Mouse (Mus musculus) left cerebral cortex, postnatal 36 days (tissue): ENCODE measurements around the gene Lgsn. TPM values are rescaled to one million over a fixed set of nuclear protein-coding genes. Genes with fewer than 3 reads are reported as not detected.

Experiments used
- DNase-seq, 2 experiments: peaks; one replicate each; pipeline ENCODE4 v3.0.0; 2021 to 2022; ENCODE audit warnings: low spot score in 2 of 2, mixed read lengths in 1 of 2
- intact Hi-C: fragments of 180-260 bp; cut with DNase I; formaldehyde crosslinking; loops from one replicate; pipeline ENCODE4 v1.15.1; 2025
- total RNA-seq, 2 experiments: library from RNA; stranded (reverse); gene quantifications; 2 replicates each; pipeline ENCODE4 v1.2.3; 2021

The Lgsn gene
- total RNA-seq, 2 experiments from 2014 or later = not detected

DNA sequence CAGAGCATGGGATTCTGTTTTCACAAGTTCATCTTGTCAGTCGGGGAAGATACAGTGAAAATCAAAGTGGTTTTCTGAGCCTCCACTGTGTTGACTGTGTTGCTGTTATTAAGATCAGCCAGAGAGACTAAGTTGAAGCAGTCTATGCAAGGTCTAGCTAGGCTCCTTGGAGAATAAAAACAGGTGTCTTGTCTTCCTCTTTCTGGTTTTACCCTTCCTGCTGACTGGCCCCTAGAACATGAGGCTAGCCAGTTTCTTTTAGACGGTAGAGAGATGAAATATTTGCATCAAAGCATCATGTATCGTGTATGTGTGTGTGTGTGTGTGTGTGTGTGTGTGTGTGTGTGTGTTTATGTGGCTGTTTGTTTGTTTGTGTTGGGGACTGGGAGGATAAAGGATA, 29.6 kb downstream of the Lgsn start:
- DNase-seq = no peak
- intact Hi-C loops = no loop called here

DNA sequence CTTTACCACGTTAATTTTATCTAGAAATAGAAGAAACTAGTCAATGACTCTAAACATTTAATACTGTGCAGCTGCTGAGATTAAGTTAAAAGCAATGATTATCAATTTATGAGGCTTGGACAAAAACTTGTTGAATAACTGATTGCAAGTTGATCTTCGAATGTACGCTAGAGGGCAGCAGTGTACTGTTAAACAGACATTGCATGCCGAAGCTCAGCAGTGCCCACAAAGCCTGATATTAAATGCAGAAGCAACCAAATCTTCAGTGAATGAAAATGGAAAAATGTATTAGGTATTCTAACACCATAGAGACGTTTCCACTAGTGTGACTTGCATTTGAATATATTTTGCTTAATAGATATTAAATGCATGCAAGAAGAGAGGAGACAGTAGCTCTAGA, 33.9 kb downstream of the Lgsn start:
- intact Hi-C loops = loop anchor here (5.0 kb wide), 1 partner anchor 127 kb away; no protein-coding TSS in a partner anchor
- peak in 1 of 2 experiments; percentile 32 for DNase-seq

DNA sequence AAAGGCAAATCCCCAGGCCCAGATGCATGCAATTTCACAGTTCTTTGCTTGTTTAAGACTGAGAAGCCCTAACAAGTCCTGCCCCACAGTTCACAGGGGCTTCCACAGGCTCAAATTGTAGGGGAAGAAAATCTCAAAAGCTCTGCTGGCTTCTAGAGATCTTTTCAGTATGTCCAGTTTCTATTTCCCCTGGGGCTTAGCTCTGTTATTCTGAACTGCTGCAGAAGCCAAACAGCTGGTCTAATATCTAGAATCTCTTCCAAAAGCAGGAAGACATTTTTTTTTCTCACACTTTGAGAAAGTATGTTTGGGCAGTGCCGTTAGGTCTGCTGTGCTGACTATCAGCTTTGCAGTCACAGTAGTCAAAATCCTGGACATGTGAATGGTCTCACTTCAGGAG, 38.6 kb downstream of the Lgsn start:
- no peak for DNase-seq
- intact Hi-C loops = loop anchor here (5.0 kb wide), 1 partner anchor 122 kb away; no protein-coding TSS in a partner anchor

DNA sequence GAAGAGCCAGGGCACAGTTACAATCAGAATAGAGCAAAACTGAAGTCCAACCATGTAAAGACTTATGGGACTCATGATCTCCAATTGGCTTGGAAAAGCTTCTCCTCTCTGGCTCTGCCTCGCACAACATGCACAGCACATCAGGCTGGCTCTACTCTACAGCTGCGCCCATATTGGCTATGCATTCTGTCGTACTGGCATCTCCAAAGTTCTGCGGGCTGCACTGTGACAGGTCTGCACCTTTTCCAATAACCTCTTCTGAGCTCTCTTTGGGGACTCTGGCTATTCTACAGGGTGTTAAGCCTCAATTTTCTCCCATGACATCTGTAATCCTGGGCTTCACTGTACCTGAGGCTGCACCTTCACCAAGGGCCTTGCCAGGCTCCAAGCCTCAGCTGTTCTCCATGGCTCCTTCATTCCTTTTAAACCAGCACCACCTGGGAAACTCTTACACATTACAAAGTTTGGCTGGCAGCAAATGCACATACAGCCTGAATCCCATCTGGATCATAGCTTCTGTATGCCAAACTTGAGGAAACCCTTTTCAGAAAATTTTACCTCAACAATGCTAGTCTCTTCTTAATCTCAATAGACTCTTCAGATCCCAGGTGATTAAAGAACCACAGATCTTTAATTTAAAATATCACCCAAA, 44.5 kb downstream of the Lgsn start:
- DNase-seq = peak in 1 of 2 experiments; percentile 8
- intact Hi-C loops = no loop called here

DNA sequence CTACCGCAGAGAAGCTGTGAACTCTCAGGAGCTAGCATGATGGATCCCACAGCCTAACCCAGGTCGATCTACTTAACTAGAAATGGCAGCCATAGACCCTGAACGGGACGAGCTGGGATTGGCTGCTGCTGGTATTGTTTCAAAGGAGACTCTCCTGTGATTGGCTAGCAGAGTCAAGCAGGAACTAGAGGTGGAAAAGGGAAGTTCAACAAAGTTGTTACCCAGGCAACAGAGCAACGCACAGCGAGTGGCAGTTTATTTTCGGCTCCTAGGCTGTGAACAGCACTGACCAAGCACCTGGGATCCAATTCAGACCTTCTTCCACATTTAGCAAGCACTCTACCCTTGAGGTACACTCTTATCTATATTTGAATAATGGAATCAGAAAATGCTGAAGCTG, 46.4 kb downstream of the Lgsn start, which contains the start of the genes 4931428L18Rik and Pih1d3:
Gene 4931428L18Rik, minus strand, starts transcription at position 121 of the 400 bp plus-strand sequence.
Gene Pih1d3, plus strand, starts transcription at position 275 of the 400 bp plus-strand sequence.
- DNase-seq = no peak
- intact Hi-C loops = no loop called here

DNA sequence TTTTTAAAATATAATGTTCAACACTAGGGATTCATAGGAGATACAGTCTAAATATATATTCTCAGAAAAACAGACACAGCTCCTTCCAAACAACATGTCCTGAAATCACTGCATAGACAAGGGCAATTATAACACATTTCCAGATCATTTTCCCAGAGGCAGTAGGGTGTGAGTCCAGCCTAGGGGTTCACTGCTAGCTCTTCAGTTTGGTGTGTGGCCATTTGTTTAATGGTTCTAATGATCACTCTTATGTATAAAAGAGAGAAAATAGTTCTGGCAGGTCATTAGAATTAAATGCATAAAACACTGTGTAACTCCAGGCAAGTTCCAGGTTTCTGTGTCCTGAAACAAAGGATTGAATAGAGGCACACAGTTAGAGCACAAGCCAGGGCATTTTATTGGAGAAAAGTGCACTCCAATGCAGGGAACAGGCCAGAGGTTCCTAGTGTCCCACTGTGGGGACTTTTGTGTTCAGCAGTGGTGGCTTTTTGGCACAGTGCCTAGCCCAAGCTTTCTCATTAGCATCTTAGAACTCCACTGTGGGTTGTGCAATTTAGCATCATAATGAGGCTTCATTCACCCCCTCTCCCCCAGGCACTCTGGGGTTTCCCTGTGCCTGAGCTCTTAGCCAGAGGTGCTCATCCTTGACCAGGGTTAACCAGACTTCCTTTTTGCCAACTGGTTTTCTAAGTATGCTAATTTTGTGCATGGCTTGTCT, 57.3 kb downstream of the Lgsn start:
- intact Hi-C loops = no loop called here
- DNase-seq = no peak

Other genes with a start within 250 kb of the Lgsn start
- gene AC153137.1, start 198.4 kb upstream of the Lgsn start, total RNA-seq = not detected
- not detected for gene 4931428L18Rik, start 46.3 kb downstream of the Lgsn start, total RNA-seq
- not detected for gene Pih1d3, start 46.4 kb downstream of the Lgsn start, total RNA-seq